Mouse (Mus musculus): Measurements from ENCODE around the gene Ccdc84. TPM values are rescaled to one million over a fixed set of nuclear protein-coding genes. Genes with fewer than 3 reads are reported as not detected.
"Not testable (repeated sequence)": the region's sequence is repeated elsewhere in the genome, so short reads cannot be mapped to it uniquely, and the experiment has no call there.

The Ccdc84 gene
- total and polyA plus RNA-seq, 3 experiments, result 10.2 to 32.2 (median 23.7) TPM

GRCm38 (mm10) chr9:44450387-44450786, 32.0 kb upstream of the Ccdc84 start:
- H3K9me3 ChIP-seq (replicated peaks), result no peaks in the 10 kb centered on the region
- no peak for DNase-seq (ENCODE audit: low spot score)
- H3K4me1 ChIP-seq (ENCODE audit: insufficient read depth, low read depth, low read length), result no peaks in the 10 kb centered on the region
- no peak for TF ChIP-seq CTCF (IDR thresholded peaks at IDR 0.05; ENCODE audit: low read depth, low read length)
- no peak overlapping the region for H3K4me3 ChIP-seq (ENCODE audit: low read depth, low read length)
- peaks cover 31% of the 10 kb centered on the region for H3K27me3 ChIP-seq (ENCODE audit: insufficient read depth, low read length)
- no peak for ATAC-seq (ENCODE audit: extremely low read depth, insufficient number of reproducible peaks, low FRiP score, poor library complexity, severe bottlenecking)
- no peaks in the 10 kb centered on the region for H3K36me3 ChIP-seq (replicated peaks)

- not testable (repeated sequence) for DNase-seq (ENCODE audit: low spot score); H3K36me3 ChIP-seq (replicated peaks); H3K9me3 ChIP-seq (replicated peaks); ATAC-seq (ENCODE audit: extremely low read depth, insufficient number of reproducible peaks, low FRiP score, poor library complexity, severe bottlenecking); H3K27me3 ChIP-seq (ENCODE audit: insufficient read depth, low read length); H3K4me3 ChIP-seq (ENCODE audit: low read depth, low read length); H3K4me1 ChIP-seq (ENCODE audit: insufficient read depth, low read depth, low read length)
These were observed 26.1 kb upstream of the Ccdc84 start for GRCm38 (mm10) chr9:44444402-44445025.

GRCm38 (mm10) chr9:44440961-44441360, 22.6 kb upstream of the Ccdc84 start, which contains the start of gene Foxr1:
Gene Foxr1 (minus strand): TSS chr9:44441136.
- ATAC-seq (ENCODE audit: extremely low read depth, insufficient number of reproducible peaks, low FRiP score, poor library complexity, severe bottlenecking), result no peak
- H3K36me3 ChIP-seq (replicated peaks), result no peaks in the 10 kb centered on the region
- no peak within 1 kb of the TSS for H3K4me3 ChIP-seq (ENCODE audit: low read depth, low read length)
- H3K9me3 ChIP-seq (replicated peaks), result no peaks in the 10 kb centered on the region
- no peak for DNase-seq (ENCODE audit: low spot score)
- peaks cover 9% of the 10 kb centered on the region for H3K27me3 ChIP-seq (ENCODE audit: insufficient read depth, low read length)
- TF ChIP-seq GATA2 (IDR thresholded peaks at IDR 0.05; ENCODE audit: borderline replicate concordance, low read depth, low read length) (no peak), GATA1 (IDR thresholded peaks at IDR 0.05; ENCODE audit: borderline replicate concordance, low read length) (no peak), CTCF (IDR thresholded peaks at IDR 0.05; ENCODE audit: low read depth, low read length) (no peak), POLR2AphosphoS5 (IDR thresholded peaks at IDR 0.05; ENCODE audit: insufficient replicate concordance, low read depth, low read length) (no peak), TAL1 (conservative IDR thresholded peaks at IDR 0.05; ENCODE audit: low read depth, low read length) (no peak)
- no peaks in the 10 kb centered on the region for H3K4me1 ChIP-seq (ENCODE audit: insufficient read depth, low read depth, low read length)

- no peak for DNase-seq (ENCODE audit: low spot score)
- Histone ChIP-seq H3K36me3 (replicated peaks) (no peaks in the 10 kb centered on the region), H3K4me1 (ENCODE audit: insufficient read depth, low read depth, low read length) (peaks cover 4% of the 10 kb centered on the region; the same call in 1 of the 2 replicates), H3K9me3 (replicated peaks) (no peaks in the 10 kb centered on the region), H3K4me3 (ENCODE audit: low read depth, low read length) (no peak overlapping the region), H3K27me3 (ENCODE audit: insufficient read depth, low read length) (peaks cover 31% of the 10 kb centered on the region)
- ATAC-seq (ENCODE audit: extremely low read depth, insufficient number of reproducible peaks, low FRiP score, poor library complexity, severe bottlenecking), result no peak
- no peak for TF ChIP-seq GATA2 (IDR thresholded peaks at IDR 0.05; ENCODE audit: borderline replicate concordance, low read depth, low read length)
- TF ChIP-seq TAL1 (conservative IDR thresholded peaks at IDR 0.05; ENCODE audit: low read depth, low read length), result no peak
- no peak for TF ChIP-seq POLR2AphosphoS5 (IDR thresholded peaks at IDR 0.05; ENCODE audit: insufficient replicate concordance, low read depth, low read length)
- no peak for TF ChIP-seq CTCF (IDR thresholded peaks at IDR 0.05; ENCODE audit: low read depth, low read length)
- TF ChIP-seq GATA1 (IDR thresholded peaks at IDR 0.05; ENCODE audit: borderline replicate concordance, low read length), result no peak
These were observed 17.4 kb upstream of the Ccdc84 start for GRCm38 (mm10) chr9:44435747-44436146.

- DNase-seq (ENCODE audit: low spot score), result no peak
- ATAC-seq (ENCODE audit: extremely low read depth, insufficient number of reproducible peaks, low FRiP score, poor library complexity, severe bottlenecking), result no peak
- TF ChIP-seq GATA1 (IDR thresholded peaks at IDR 0.05; ENCODE audit: borderline replicate concordance, low read length), result no peak
- TF ChIP-seq GATA2 (IDR thresholded peaks at IDR 0.05; ENCODE audit: borderline replicate concordance, low read depth, low read length), result no peak
- TF ChIP-seq POLR2AphosphoS5 (IDR thresholded peaks at IDR 0.05; ENCODE audit: insufficient replicate concordance, low read depth, low read length), result no peak
- no peak for TF ChIP-seq TAL1 (conservative IDR thresholded peaks at IDR 0.05; ENCODE audit: low read depth, low read length)
- no peak for TF ChIP-seq CTCF (IDR thresholded peaks at IDR 0.05; ENCODE audit: low read depth, low read length)
- no peaks in the 10 kb centered on the region for H3K9me3 ChIP-seq (replicated peaks)
- peaks cover 33% of the 10 kb centered on the region for H3K27me3 ChIP-seq (ENCODE audit: insufficient read depth, low read length)
- peaks cover 4% of the 10 kb centered on the region; the same call in 1 of the 2 replicates for H3K4me1 ChIP-seq (ENCODE audit: insufficient read depth, low read depth, low read length)
- no peaks in the 10 kb centered on the region for H3K36me3 ChIP-seq (replicated peaks)
- no peak overlapping the region for H3K4me3 ChIP-seq (ENCODE audit: low read depth, low read length)
These were observed 14.3 kb upstream of the Ccdc84 start for GRCm38 (mm10) chr9:44432577-44433185.

GRCm38 (mm10) chr9:44423576-44423975, 5.2 kb upstream of the Ccdc84 start:
- ATAC-seq (ENCODE audit: extremely low read depth, insufficient number of reproducible peaks, low FRiP score, poor library complexity, severe bottlenecking) (no peak), DNase-seq (ENCODE audit: low spot score) (no peak)
- Histone ChIP-seq H3K4me3 (ENCODE audit: low read depth, low read length) (no peak overlapping the region), H3K4me1 (ENCODE audit: insufficient read depth, low read depth, low read length) (peaks cover 17% of the 10 kb centered on the region), H3K36me3 (replicated peaks) (no peaks in the 10 kb centered on the region), H3K9me3 (replicated peaks) (peaks cover 3% of the 10 kb centered on the region; the same call in 1 of the 2 replicates), H3K27me3 (ENCODE audit: insufficient read depth, low read length) (peaks cover 14% of the 10 kb centered on the region; the same call in 1 of the 2 replicates)
- TF ChIP-seq GATA1 (IDR thresholded peaks at IDR 0.05; ENCODE audit: borderline replicate concordance, low read length), result no peak
- TF ChIP-seq CTCF (IDR thresholded peaks at IDR 0.05; ENCODE audit: low read depth, low read length), result no peak
- no peak for TF ChIP-seq POLR2AphosphoS5 (IDR thresholded peaks at IDR 0.05; ENCODE audit: insufficient replicate concordance, low read depth, low read length)
- no peak for TF ChIP-seq TAL1 (conservative IDR thresholded peaks at IDR 0.05; ENCODE audit: low read depth, low read length)
- TF ChIP-seq GATA2 (IDR thresholded peaks at IDR 0.05; ENCODE audit: borderline replicate concordance, low read depth, low read length), result no peak

Data from G1E (cell line).